9 mouse cellular contexts compared by ENCODE assay signal in genomic region chr8:111418601-111419000, GRCm38 (mm10). TPM values are rescaled to one million over a fixed set of nuclear protein-coding genes. Genes with fewer than 3 reads are reported as not detected.
DNase-seq lines count a peak whose midpoint lies in the region; ATAC-seq and TF ChIP-seq lines count a peak whose summit lies in the region.
"Had no signal": no experiment of that assay in that cellular context is flagged by ENCODE, and none has a peak within 500 bp of the region (broad histone marks: within the 10 kb centered on the region; RNA-seq: fewer than 3 reads in every experiment).

No protein-coding gene starts in this region.

- H3K9me3 ChIP-seq in hindbrain, embryonic 10.5 days, result no peaks in the 10 kb centered on the region
- H3K9me3 ChIP-seq in hindbrain, embryonic 13.5 days, result no peaks in the 10 kb centered on the region
- no peaks in the 10 kb centered on the region for H3K9me3 ChIP-seq in ES-Bruce4 (replicated peaks; ENCODE audit: control insufficient read depth, insufficient read depth, low read length, poor library complexity, severe bottlenecking)
- no peaks in the 10 kb centered on the region for H3K9me3 ChIP-seq in stomach, postnatal 0 days (ENCODE audit: control insufficient read depth, low read length)
- H3K9me3 ChIP-seq: liver, embryonic 13.5 days had no signal

- 35% methylated on average over 9 of the region's 9 CpGs for WGBS in hindbrain, embryonic 10.5 days
- 31% methylated on average over 9 of the region's 9 CpGs for WGBS in hindbrain, embryonic 13.5 days
- WGBS in stomach, postnatal 0 days, result 32% methylated on average over 9 of the region's 9 CpGs

- no peaks in the 10 kb centered on the region for H3K4me1 ChIP-seq in hindbrain, embryonic 10.5 days (replicated peaks)
- no peaks in the 10 kb centered on the region for H3K4me1 ChIP-seq in hindbrain, embryonic 13.5 days (replicated peaks)
- no peaks in the 10 kb centered on the region for H3K4me1 ChIP-seq in ES-Bruce4 (ENCODE audit: control insufficient read depth, insufficient read depth, low read length)
- no peaks in the 10 kb centered on the region for H3K4me1 ChIP-seq in stomach, postnatal 0 days (replicated peaks; ENCODE audit: control insufficient read depth, insufficient read depth)
- H3K4me1 ChIP-seq: liver, embryonic 13.5 days had no signal

- no peak overlapping the region for H3K9ac ChIP-seq in hindbrain, embryonic 13.5 days
- no peak overlapping the region for H3K9ac ChIP-seq in ES-Bruce4 (ENCODE audit: low read depth, poor library complexity, severe bottlenecking)
- H3K9ac ChIP-seq in stomach, postnatal 0 days (ENCODE audit: low read length), result no peak overlapping the region
- H3K9ac ChIP-seq: liver, embryonic 13.5 days had no signal

- H3K27me3 ChIP-seq in hindbrain, embryonic 10.5 days (ENCODE audit: insufficient read depth, poor library complexity, severe bottlenecking), result no peaks in the 10 kb centered on the region; the same call in 1 of the 2 replicates
- 0 out of 2 replicates have a peak, but pooled peaks cover 2% of the 10 kb centered on the region for H3K27me3 ChIP-seq in hindbrain, embryonic 13.5 days
- no peaks in the 10 kb centered on the region; the same call in 1 of the 2 replicates for H3K27me3 ChIP-seq in ES-Bruce4 (ENCODE audit: control insufficient read depth, insufficient read depth, low read length, poor library complexity, severe bottlenecking)
- H3K27me3 ChIP-seq in stomach, postnatal 0 days (ENCODE audit: control insufficient read depth, insufficient read depth, low read length), result no peaks in the 10 kb centered on the region

- H3K4me3 ChIP-seq in hindbrain, embryonic 10.5 days, result no peak overlapping the region
- no peak overlapping the region for H3K4me3 ChIP-seq in hindbrain, embryonic 13.5 days
- H3K4me3 ChIP-seq in ES-Bruce4 (ENCODE audit: low read depth, low read length), result no peak overlapping the region
- H3K4me3 ChIP-seq in stomach, postnatal 0 days (ENCODE audit: low read depth, low read length), result no peak overlapping the region
- H3K4me3 ChIP-seq: liver, embryonic 13.5 days had no signal

- no peak overlapping the region for H3K27ac ChIP-seq in hindbrain, embryonic 10.5 days
- H3K27ac ChIP-seq in hindbrain, embryonic 13.5 days, result no peak overlapping the region
- H3K27ac ChIP-seq in ES-Bruce4 (ENCODE audit: insufficient read depth, low read length), result no peak overlapping the region
- no peak overlapping the region for H3K27ac ChIP-seq in stomach, postnatal 0 days (replicated peaks)
- H3K27ac ChIP-seq: liver, embryonic 13.5 days had no signal

- H3K36me3 ChIP-seq in hindbrain, embryonic 10.5 days, result no peaks in the 10 kb centered on the region
- H3K36me3 ChIP-seq in hindbrain, embryonic 13.5 days, result no peaks in the 10 kb centered on the region
- H3K36me3 ChIP-seq in ES-Bruce4 (ENCODE audit: control insufficient read depth, insufficient read depth, low read length, poor library complexity, severe bottlenecking), result no peaks in the 10 kb centered on the region
- no peaks in the 10 kb centered on the region for H3K36me3 ChIP-seq in stomach, postnatal 0 days (ENCODE audit: control insufficient read depth, insufficient read depth, low read length)
- H3K36me3 ChIP-seq: liver, embryonic 13.5 days had no signal

- peak; percentile 58 for TF ChIP-seq CTCF in ES-Bruce4 (IDR thresholded peaks at IDR 0.05; ENCODE audit: low read depth, low read length)
- peak; percentile 77 for TF ChIP-seq CTCF in stomach, postnatal 0 days (IDR thresholded peaks at IDR 0.05; ENCODE audit: low read depth)

- no peak for TF ChIP-seq EP300 in ES-Bruce4 (IDR thresholded peaks at IDR 0.05; ENCODE audit: insufficient read depth, low read depth, low read length)
- TF ChIP-seq EP300 in stomach, postnatal 0 days (optimal IDR thresholded peaks at IDR 0.05), result no peak

- ATAC-seq in hindbrain, embryonic 13.5 days (ENCODE audit: low FRiP score), result no peak
- no peak for ATAC-seq in stomach, postnatal 0 days (ENCODE audit: low FRiP score, low TSS enrichment)

- DNase-seq in hindbrain, embryonic 10.5 days (ENCODE audit: low spot score), result peak; percentile 31
- peak; percentile 77 for DNase-seq in 416B (ENCODE audit: low read depth)
- DNase-seq in cerebellum, postnatal 10 days, result peak; percentile 63 to 70
- peak; percentile 24 for DNase-seq in kidney, postnatal 14 days
- peak; percentile 65 for DNase-seq in stomach, postnatal 0 days (ENCODE audit: low spot score)
- DNase-seq in right cerebral cortex, adult 18-20 months, result no peak
- DNase-seq: liver, embryonic 13.5 days had no signal

- H3K4me2 ChIP-seq in hindbrain, embryonic 13.5 days, result no peak overlapping the region
- H3K4me2 ChIP-seq in stomach, postnatal 0 days (replicated peaks; ENCODE audit: low read depth), result no peak overlapping the region
- H3K4me2 ChIP-seq: liver, embryonic 13.5 days had no signal

- no peak for TF ChIP-seq POLR2A in ES-Bruce4 (IDR thresholded peaks at IDR 0.05; ENCODE audit: insufficient read depth, low read length)

RNA-seq across cellular contexts. Expression of gene Fa2h, which starts 25.0 kb away (rescaled TPM):
- polyA plus RNA-seq in hindbrain, embryonic 10.5 days (2016; fragmentation: Nextera tagmentation; extraction: Ambion mirVana), result 0.09 and 0.16 TPM in 2 replicates
- polyA plus RNA-seq in hindbrain, embryonic 13.5 days (2015; fragmentation: Nextera tagmentation; extraction: Ambion mirVana), result 0.19 and 0.22 TPM in 2 replicates
- 0.35 and 0.69 TPM in 2 replicates for polyA plus RNA-seq in ES-Bruce4 (2011; ENCODE audit: insufficient read depth, insufficient read length, low read depth, missing spikeins)
- polyA plus RNA-seq in stomach, postnatal 0 days (2015; fragmentation: Nextera tagmentation; extraction: Ambion mirVana), result 24.7 and 34.2 TPM in 2 replicates
- polyA plus RNA-seq: liver, embryonic 13.5 days had no signal

Comparison
In these comparisons a context has a peak if more than half of its experiments do, and no peak if none do; other contexts are left out.
1. RNA of gene Fa2h, which starts 25.0 kb away (polyA plus RNA-seq): 24.7 to 34.2 TPM in stomach, postnatal 0 days; 0.35 to 0.69 TPM in ES-Bruce4, 0.19 to 0.22 TPM in hindbrain, embryonic 13.5 days and 0.09 to 0.16 TPM in hindbrain, embryonic 10.5 days; every median in the first group is over 10 times any median in the second.